Mouse (Mus musculus) heart, postnatal 0 days (tissue): Measurements from ENCODE around the gene Gps2. TPM values are rescaled to one million over a fixed set of nuclear protein-coding genes. Genes with fewer than 3 reads are reported as not detected.

Experiments used
- ATAC-seq: fragments of 200-750 bp; cut with Nextera tagmentation; 2 replicates; pipeline ENCODE4 v1.8.0; 2017; ENCODE audit warnings: low read depth, moderate number of reproducible peaks, moderate library complexity; ENCODE audit not compliant: insufficient read depth
- DNase-seq: peaks from one replicate; pipeline ENCODE4 v3.0.0-alpha.2; 2016; ENCODE audit warnings: low spot score
- H3K27ac ChIP-seq: fragments of 300-500 bp; sonication (generic); 2 replicates; pipeline ENCODE4 v1.5.1; 2014; ENCODE audit warnings: low read depth, mild to moderate bottlenecking
- H3K27me3 ChIP-seq: fragments of 300-500 bp; sonication (generic); 2 replicates; pipeline ENCODE4 v1.6.1; 2014; ENCODE audit warnings: low read length, mixed read lengths; ENCODE audit not compliant: control insufficient read depth, insufficient read depth
- H3K36me3 ChIP-seq: fragments of 300-500 bp; sonication (generic); replicated peaks from 2 replicates; pipeline ENCODE4 v1.6.1; 2014; ENCODE audit warnings: low read length, mixed read lengths; ENCODE audit not compliant: control insufficient read depth, insufficient read depth
- H3K4me1 ChIP-seq: fragments of 300-500 bp; sonication (generic); 2 replicates; pipeline ENCODE4 v1.6.1; 2014; ENCODE audit warnings: antibody characterized with exemption; ENCODE audit not compliant: control insufficient read depth, insufficient read depth
- H3K4me2 ChIP-seq: fragments of 300-500 bp; sonication (generic); 2 replicates; pipeline ENCODE4 v1.6.1; 2014; ENCODE audit warnings: low read depth, mild to moderate bottlenecking, low read length, moderate library complexity
- H3K4me3 ChIP-seq: fragments of 300-500 bp; sonication (generic); 2 replicates; pipeline ENCODE4 v1.5.1; 2014; ENCODE audit warnings: low read depth, low read length
- H3K9ac ChIP-seq: fragments of 300-500 bp; sonication (generic); replicated peaks from 2 replicates; pipeline ENCODE4 v1.6.1; 2014; ENCODE audit warnings: low read depth, low read length, mixed read lengths
- H3K9me3 ChIP-seq: fragments of 300-500 bp; sonication (generic); replicated peaks from 2 replicates; pipeline ENCODE4 v1.6.1; 2016; ENCODE audit warnings: low read length; ENCODE audit not compliant: control insufficient read depth
- CTCF ChIP-seq: IDR thresholded peaks from 2 replicates; pipeline ENCODE4 v1.5.1; 2016; ENCODE audit warnings: antibody characterized with exemption, control low read depth, low read depth
- EP300 ChIP-seq: IDR thresholded peaks from 2 replicates; pipeline ENCODE4 v1.6.1; 2016; ENCODE audit warnings: antibody characterized with exemption, low read depth
- WGBS: fragments of 180-500 bp; shearing (Covaris S2); extraction: QIAGEN DNeasy Blood & Tissue Kit; methylation state at CpG from one replicate; pipeline ENCODE4 v1.1.7; 2014; 5-methylcytosine and 5-hydroxymethylcytosine counted together
- polyA plus RNA-seq: library from polyadenylated mRNA; unstranded; fragments of >200 nt; fragmentation: Nextera tagmentation; extraction: Ambion mirVana; gene quantifications from 2 replicates; pipeline ENCODE4 v1.2.1, GENCODE M21; 2015
- total RNA-seq: library from RNA; depleted of rRNA; stranded (reverse); fragments of >200 nt; gene quantifications from 2 replicates; pipeline ENCODE4 v1.2.3, GENCODE M21; 2014; ENCODE audit warnings: low replicate concordance

Gps2 gene
- total and polyA plus RNA-seq, 2 experiments from 2014 or later, result 37.1 to 48.6 TPM

- DNase-seq (no peak), ATAC-seq (no peak)
- Histone ChIP-seq H3K9ac (peak overlapping the region; percentile 93; the same call in 1 of the 2 replicates), H3K4me1 (peaks cover 20% of the 10 kb centered on the region), H3K27me3 (no peaks in the 10 kb centered on the region), H3K4me2 (peak overlapping the region; percentile 99), H3K4me3 (peak overlapping the region; percentile 87), H3K27ac (peak overlapping the region; percentile 99), H3K36me3 (peaks cover 43% of the 10 kb centered on the region), H3K9me3 (no peaks in the 10 kb centered on the region)
- TF ChIP-seq CTCF, result no peak
- TF ChIP-seq EP300, result no peak
- WGBS, result 78% methylated on average over 9 of the region's 9 CpGs
Measured at GRCm38 (mm10) chr11:69919053-69919452, 5.4 kb downstream of the Gps2 start.

- peak overlapping the region; percentile 99 for H3K27ac ChIP-seq
- TF ChIP-seq CTCF, result no peak
- TF ChIP-seq EP300, result peak; percentile 24; the same call in 1 of the 2 replicates
- peak; percentile 92 for DNase-seq
- H3K4me3 ChIP-seq, result peak overlapping the region; percentile 87
- H3K4me1 ChIP-seq, result peaks cover 15% of the 10 kb centered on the region
- H3K4me2 ChIP-seq, result peak overlapping the region; percentile 99
- no peaks in the 10 kb centered on the region for H3K27me3 ChIP-seq
- under 1% methylated on average over 17 of the region's 17 CpGs for WGBS
- peak overlapping the region; percentile 93 for H3K9ac ChIP-seq
- H3K9me3 ChIP-seq, result no peaks in the 10 kb centered on the region
- ATAC-seq, result peak; percentile 39
- H3K36me3 ChIP-seq, result peaks cover 43% of the 10 kb centered on the region
Measured at GRCm38 (mm10) chr11:69919661-69920265, 6.1 kb downstream of the Gps2 start.

GRCm38 (mm10) chr11:69920266-69921031 lies 6.8 kb downstream of the Gps2 start:
- no peak for TF ChIP-seq CTCF
- TF ChIP-seq EP300, result no peak
- DNase-seq (peak; percentile 47), ATAC-seq (peak; percentile 10)

GRCm38 (mm10) chr11:69921114-69922011 lies 7.7 kb downstream of the Gps2 start, which contains the start of gene Eif5a:
Gene Eif5a, minus strand, starts transcription at chr11:69921958.
- peak; percentile 53 for TF ChIP-seq CTCF
- 0 out of 2 replicates have a peak, but pooled peaks have one; percentile 61 for TF ChIP-seq EP300

More at GRCm38 (mm10) chr11:69920266-69921031, 6.8 kb downstream of the Gps2 start:
- peak overlapping the region; percentile 99 for H3K4me2 ChIP-seq
- peak overlapping the region; percentile 99 for H3K27ac ChIP-seq
- WGBS, result under 1% methylated on average over 39 of the region's 65 CpGs
- H3K27me3 ChIP-seq, result no peaks in the 10 kb centered on the region
- peak overlapping the region; percentile 87 for H3K4me3 ChIP-seq
- H3K4me1 ChIP-seq, result peaks cover 9% of the 10 kb centered on the region
- H3K9ac ChIP-seq, result peak overlapping the region; percentile 93
- no peaks in the 10 kb centered on the region for H3K9me3 ChIP-seq
- peaks cover 36% of the 10 kb centered on the region for H3K36me3 ChIP-seq

More at GRCm38 (mm10) chr11:69921114-69922011, 7.7 kb downstream of the Gps2 start, which contains the start of gene Eif5a:
- H3K4me3 ChIP-seq, result peak within 1 kb of the TSS; percentile 87
- H3K27ac ChIP-seq, result peak within 1 kb of the TSS; percentile 99
- ATAC-seq (peak; percentile 94), DNase-seq (peak; percentile 100)
- under 1% methylated on average over 78 of the region's 78 CpGs for WGBS
- H3K9me3 ChIP-seq, result no peaks in the 10 kb centered on the region
- H3K4me2 ChIP-seq, result peak within 1 kb of the TSS; percentile 99
- H3K4me1 ChIP-seq, result peaks cover 9% of the 10 kb centered on the region
- H3K9ac ChIP-seq, result peak within 1 kb of the TSS; percentile 93
- H3K36me3 ChIP-seq, result peaks cover 28% of the 10 kb centered on the region
- H3K27me3 ChIP-seq, result no peaks in the 10 kb centered on the region
